Mouse (Mus musculus): ENCODE measurements at regions not wholly inside any gene's neighbourhood (a gene's known extent, or its start where the extent isn't known, plus 50 kb on each side); places are given as distances from the start of the nearest gene placed in this dataset.
"Not testable (repeated sequence)": the region's sequence is repeated elsewhere in the genome, so short reads cannot be mapped to it uniquely, and the experiment has no call there.

GRCm38 (mm10) chr14:89922316-89922715, 1451.1 kb upstream of the Pcdh20 start:
- peak; percentile 91 for DNase-seq (ENCODE audit: inconsistent ontology term)

- DNase-seq (ENCODE audit: inconsistent ontology term) = not testable (repeated sequence)
These were observed 1449.4 kb upstream of the Pcdh20 start for GRCm38 (mm10) chr14:89920586-89920985.

GRCm38 (mm10) chr14:89898701-89899227, 1427.6 kb upstream of the Pcdh20 start:
- not testable (repeated sequence) for DNase-seq (ENCODE audit: inconsistent ontology term)

- not testable (repeated sequence) for DNase-seq (ENCODE audit: inconsistent ontology term)
These were observed 1426.9 kb upstream of the Pcdh20 start for GRCm38 (mm10) chr14:89898135-89898534.

GRCm38 (mm10) chr14:89896891-89897290, 1425.7 kb upstream of the Pcdh20 start:
- not testable (repeated sequence) for DNase-seq (ENCODE audit: inconsistent ontology term)

Measured in Muller cell, postnatal 12 days (primary cell).